Mouse (Mus musculus) embryo, embryonic 11.5 days (tissue): Measurements from ENCODE around the gene Bgn.

ENCODE experiments used
- DNase-seq: peaks from one replicate; pipeline ENCODE4 v3.0.0-alpha.2; 2012; ENCODE audit warnings: low read depth, low spot score

The Bgn gene

DNA sequence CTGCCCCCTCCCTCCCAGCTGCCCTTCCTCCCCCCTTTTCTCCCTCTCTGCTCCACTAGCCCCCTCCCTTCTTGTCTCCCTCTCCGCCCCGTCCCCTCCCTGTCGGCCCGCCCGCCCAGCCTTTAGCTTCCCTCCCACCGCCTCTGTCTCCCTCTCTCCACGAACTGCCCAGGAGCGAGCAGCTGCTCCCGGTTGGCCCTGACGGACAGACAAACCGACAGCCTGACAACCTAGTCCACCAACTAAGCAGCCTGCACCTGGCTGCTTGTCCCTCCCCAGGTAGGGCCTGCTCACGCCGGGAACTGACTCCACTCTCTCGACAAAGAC is at the start of gene Bgn:
Bgn (plus strand) TSS at position 119 of the 327 bp plus-strand sequence.
- no peak for DNase-seq

GRCm38 (mm10) chrX:73435252-73435651 is 48.1 kb upstream of the Bgn start, which contains the start of gene Trex2:
TSS of gene Trex2 (minus strand) at chrX:73435344.
- DNase-seq, result no peak

DNA sequence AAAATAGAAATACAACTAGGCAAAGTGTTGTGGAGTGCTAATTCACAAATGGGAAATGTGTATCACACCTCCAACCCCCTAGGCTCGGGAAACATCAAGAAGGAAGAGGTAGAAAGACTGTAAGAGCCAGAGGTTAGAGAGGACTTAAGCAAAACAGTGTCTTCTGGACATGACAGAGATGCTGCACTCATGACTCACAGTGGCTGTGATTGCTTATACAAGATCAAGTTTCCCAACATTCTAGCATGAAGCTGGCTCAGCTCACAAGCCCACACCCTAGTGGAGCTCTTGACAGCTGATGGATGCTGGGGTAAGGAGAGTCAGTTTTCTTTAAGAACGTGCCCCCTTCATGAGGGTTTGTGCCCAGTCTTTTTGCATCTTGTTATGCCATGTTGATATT is 42.0 kb upstream of the Bgn start:
- no peak for DNase-seq

- DNase-seq, result no peak
These were observed 31.5 kb upstream of the Bgn start for GRCm38 (mm10) chrX:73451949-73452348.

DNA sequence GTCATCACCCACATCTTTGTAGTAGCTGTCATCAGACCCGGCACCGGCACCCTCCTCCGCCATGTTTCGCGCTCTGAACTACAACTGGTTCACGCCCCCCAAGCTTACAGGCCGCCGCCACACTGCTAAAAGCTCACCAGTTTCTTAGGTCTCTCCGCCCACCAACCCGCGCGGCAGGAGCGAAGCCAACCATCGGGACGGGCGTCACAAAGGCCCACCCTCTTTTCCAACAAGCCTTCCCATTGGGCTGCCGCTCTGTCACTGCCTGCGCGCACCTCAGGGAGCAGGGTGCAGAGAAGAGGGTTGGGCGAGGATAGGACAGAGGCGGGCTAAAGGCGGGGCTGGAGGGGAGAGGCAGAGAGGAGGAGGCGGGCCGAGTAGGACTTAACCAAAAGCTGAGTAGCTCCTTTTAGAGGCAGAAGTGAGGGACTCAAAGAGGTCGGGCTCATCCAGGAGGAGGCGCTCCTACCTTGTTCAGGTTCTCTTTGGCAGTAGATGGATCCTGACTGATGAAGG is 24.5 kb upstream of the Bgn start, which contains the start of gene Haus7:
Haus7 (minus strand) TSS at position 168 of the 516 bp plus-strand sequence.
- DNase-seq, result peak; percentile 80

GRCm38 (mm10) chrX:73460792-73461191 is 22.6 kb upstream of the Bgn start:
- DNase-seq, result no peak

DNA sequence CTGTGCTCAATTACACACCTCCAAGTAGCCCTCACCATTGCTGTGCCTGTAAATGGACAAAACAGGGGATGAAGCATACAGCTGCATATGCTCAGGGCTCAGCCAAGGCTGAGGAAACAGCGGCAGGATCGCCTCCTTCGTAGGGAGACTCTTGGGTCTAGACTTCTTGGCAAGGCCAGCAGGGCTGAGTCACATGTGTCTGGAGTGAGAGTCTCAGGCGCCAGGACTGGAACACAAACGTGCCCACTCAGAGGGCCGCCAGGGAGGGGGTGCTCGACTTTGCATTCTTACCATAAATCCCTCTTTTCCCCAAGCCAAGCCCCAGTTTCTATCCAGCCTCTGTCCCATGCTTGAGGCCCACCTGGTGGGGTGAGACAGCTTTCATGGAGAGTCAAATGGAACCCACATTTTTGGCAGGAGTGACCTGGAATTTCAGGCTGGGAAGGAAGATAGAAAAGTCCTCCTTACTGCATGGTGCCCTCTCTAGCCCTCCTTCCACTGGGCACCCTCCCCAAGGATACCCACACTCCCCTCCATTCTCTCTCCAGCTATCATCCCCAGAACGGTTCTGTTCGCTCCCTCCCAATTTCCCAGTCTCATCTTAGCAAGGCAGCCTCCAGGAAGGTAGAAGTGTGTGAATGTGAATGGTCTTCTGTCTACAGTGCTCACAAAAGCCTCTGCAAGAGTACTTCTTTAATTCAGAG is 17.8 kb upstream of the Bgn start:
- DNase-seq, result no peak

DNA sequence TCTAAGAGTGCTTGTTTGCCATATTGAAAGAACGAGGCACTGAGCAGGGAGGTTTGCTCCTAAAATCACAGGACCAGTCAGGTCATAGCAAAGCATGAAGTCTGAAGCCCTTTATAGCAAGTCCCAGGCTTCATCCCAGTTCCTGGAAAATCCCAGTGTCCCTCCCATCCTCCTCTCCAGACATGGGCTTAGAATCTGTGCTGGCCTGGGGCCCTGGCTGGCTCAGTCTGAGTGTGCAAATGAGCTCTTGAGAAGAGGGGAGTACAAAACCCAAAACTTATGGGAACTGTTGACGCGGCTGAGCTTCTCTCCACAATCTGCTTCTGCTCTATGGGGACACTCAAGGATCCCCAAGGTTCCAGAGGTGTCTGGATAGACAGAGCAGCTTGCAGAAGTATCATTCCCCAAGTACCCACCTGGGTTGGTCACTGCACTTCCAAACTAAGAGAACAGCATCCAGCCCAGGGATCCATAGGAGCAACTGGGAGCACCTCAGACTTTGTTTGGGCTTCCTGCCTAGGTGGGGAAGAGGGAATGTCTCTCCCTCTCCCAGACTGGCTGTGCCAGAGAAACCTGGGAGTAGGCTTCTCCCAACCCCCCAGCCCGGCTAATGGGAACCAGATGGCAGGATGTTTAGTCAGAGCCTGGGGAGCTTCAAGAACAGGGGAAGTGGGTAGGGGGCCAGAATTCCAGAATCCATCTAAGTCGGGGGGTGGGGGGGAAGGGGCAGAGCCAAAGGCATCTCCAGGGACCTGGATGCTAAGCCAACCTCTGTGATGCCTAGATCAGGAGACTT is 15.8 kb upstream of the Bgn start:
- DNase-seq, result peak; percentile 35

GRCm38 (mm10) chrX:73468330-73468729 is 15.1 kb upstream of the Bgn start:
- DNase-seq, result no peak

DNA sequence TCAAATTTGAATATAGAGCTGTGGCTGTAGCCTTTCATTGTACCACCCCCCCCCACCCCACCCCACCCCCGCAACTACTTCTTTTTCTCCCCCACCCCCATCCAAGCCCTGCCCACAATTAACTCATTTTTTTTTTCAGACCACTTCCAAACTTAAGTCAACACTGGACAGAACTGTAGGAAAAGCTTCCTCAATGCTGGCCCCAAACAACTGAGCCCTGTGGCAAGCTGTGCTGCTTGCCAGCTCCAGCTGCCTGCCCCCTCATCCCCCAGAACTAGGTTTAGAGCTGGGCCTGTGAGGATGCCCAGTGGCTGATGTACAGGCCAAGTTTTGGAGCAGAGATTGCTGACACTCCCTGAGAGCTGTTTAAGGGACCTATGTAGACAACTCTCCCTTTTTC is 14.7 kb upstream of the Bgn start:
- no peak for DNase-seq

DNA sequence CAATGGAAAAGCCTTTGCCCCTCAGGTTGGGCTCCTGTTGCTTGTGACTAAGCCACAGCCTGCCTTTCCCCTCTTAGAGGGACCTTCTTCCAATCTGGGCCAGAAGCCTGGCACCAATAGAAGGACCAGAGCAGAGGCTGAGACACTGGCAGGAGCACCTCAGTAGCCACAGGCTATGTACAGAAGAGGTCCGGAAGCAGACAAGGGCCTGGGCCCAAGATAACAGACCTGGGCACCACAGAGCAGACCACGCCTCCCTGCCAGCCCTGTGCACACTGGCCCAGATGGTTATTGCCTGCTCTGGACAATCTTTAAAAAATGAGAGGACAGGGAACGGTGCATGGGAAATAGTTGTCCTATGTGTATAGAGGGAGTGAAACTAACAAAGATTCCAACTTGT is 11.6 kb upstream of the Bgn start:
- no peak for DNase-seq

- DNase-seq, result no peak
These were observed 8.8 kb upstream of the Bgn start for GRCm38 (mm10) chrX:73474340-73475165.

- DNase-seq, result no peak
These were observed 7.6 kb upstream of the Bgn start for GRCm38 (mm10) chrX:73475658-73476256.

- no peak for DNase-seq
These were observed 6.8 kb upstream of the Bgn start for GRCm38 (mm10) chrX:73476621-73477020.

- no peak for DNase-seq
These were observed 5.9 kb upstream of the Bgn start for GRCm38 (mm10) chrX:73477500-73477899.

DNA sequence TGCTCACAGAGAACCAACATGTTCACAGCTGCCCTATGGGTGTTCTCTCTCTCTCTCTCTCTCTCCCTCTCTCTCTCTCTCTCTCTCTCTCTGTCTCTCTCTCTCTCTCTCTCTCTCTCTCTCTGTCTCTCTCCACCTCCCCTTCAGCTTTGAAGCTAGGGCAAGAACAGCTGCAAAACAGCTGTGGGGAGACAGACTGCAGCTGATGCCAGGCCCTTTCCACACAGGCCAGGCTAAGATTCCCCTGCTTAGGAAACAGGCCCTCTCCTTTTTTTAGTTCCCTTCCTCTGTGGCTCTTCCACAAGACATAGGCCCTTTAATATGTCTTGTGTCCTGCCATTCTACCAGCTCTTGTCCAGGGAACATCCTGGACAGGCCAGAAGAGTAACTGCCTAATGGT is 3.7 kb upstream of the Bgn start:
- no peak for DNase-seq

DNA sequence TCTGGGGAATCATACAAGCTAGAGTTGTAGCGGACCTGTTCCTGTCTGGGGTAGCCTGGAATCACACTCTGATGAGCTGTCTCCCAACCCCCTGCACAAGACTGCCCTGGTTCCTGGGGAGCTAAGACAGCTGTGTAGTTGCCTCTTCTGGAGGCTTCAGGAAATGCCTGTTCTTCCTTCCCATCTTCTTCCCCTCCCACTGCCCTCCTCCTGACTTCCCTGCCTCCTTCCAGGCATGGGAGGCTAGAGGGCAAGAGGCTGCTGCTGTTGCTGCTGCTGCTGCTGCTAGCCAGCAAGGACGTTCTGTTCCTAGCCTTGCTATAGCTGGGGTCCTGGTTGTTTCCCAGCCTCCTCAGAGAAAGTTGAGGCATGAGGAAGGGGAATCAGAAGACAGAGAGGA is 3.1 kb upstream of the Bgn start:
- no peak for DNase-seq

DNA sequence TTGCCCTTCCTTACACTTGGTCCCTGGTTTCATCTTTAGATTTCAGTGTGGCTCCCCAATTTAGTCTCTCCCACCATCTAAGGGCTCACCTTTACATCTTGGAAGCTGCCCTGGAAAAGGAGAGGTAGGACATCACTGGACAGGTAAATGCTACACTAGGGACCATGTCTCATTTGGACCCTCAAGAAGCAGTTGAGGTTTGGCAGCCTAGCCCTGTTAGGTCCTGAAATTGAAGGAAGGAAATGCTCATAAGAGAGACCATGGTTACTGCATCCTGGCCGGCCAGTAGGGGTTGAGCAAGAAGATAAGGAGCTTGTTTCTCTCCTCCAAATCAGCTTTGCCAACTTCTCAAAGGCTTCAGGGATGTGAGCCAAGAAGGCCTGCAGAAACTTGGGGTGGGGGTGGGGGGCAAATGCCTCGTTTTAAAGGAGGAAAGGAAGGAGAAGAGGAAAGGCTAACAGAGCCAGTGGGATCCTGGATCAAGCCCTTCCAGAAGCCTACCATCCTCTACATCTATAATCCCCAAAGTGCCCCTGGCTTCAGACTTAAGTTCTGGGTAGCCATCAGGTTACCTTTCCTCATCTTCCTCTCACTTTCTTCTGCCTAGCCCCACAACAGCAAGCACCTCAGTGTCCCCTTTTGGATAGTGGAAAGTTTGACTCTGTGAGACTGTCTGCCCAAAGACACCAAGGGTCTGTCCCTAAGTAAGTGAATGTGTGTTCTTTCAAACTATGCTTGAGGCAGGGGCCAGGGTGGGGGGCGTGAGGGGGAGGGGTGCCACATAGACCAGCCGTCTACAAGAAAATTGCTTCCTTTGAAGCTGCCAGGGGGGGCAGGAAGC is 539 bp upstream of the Bgn start:
- no peak for DNase-seq

GRCm38 (mm10) chrX:73484076-73484475 is 674 bp downstream of the Bgn start:
- no peak for DNase-seq

GRCm38 (mm10) chrX:73484870-73485269 is 1.5 kb downstream of the Bgn start:
- DNase-seq, result no peak

DNA sequence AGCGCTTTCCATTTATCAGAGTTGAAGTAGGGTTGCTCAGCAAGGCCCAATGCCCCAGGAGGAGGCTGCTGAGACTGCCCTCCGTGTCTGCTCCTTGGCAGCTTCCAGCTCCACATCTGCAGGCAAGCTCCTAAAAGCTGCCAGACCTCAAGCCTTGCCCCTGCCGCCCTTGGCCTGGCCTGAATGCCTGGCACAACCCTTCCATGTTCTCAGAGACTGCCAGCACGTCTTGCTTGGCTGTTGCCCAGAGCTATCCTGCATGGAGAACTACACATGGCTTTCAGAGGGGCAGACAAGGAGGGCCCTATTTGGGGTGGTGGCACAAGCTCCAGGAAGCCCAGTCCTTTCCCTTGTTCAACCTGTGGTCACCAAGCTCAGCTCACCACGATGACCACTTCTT is 3.5 kb downstream of the Bgn start:
- no peak for DNase-seq
